Mouse (Mus musculus) liver, adult 2 months (tissue): ENCODE results near the gene Efhd2.

Experiments
- CTCF ChIP-seq: fragments of 200-500 bp; IDR thresholded peaks from 2 replicates; pipeline ENCODE4 v1.5.1; 2011; ENCODE audit warnings: low read depth, low read length, control low read depth
- POLR2A ChIP-seq: fragments of 200-500 bp; IDR thresholded peaks from 2 replicates; pipeline ENCODE4 v1.6.1; 2011; ENCODE audit warnings: low read length, control low read depth; ENCODE audit not compliant: insufficient read depth; ENCODE audit errors: extremely low read depth

- TF ChIP-seq CTCF (no peak), POLR2A (no peak)
Measured at GRCm38 (mm10) chr4:141863726-141864280, 10.9 kb downstream of the Efhd2 start.
